Mouse (Mus musculus) liver, embryonic 16.5 days (tissue): ENCODE data around the gene Uqcc1. TPM values are rescaled to one million over a fixed set of nuclear protein-coding genes. Genes with fewer than 3 reads are reported as not detected.

Source experiments
- ATAC-seq: fragments of 200-750 bp; cut with Nextera tagmentation; 2 replicates; pipeline ENCODE4 v1.8.0; 2017; ENCODE audit warnings: low read depth, mild to moderate bottlenecking, moderate number of reproducible peaks, moderate library complexity
- H3K27ac ChIP-seq: fragments of 300-500 bp; sonication (generic); 2 replicates; pipeline ENCODE4 v1.5.1; 2014; ENCODE audit warnings: mild to moderate bottlenecking, low read length
- H3K27me3 ChIP-seq: fragments of 300-500 bp; sonication (generic); 2 replicates; pipeline ENCODE4 v1.6.1; 2014; ENCODE audit warnings: low read depth, low read length, mixed read lengths; ENCODE audit not compliant: control insufficient read depth, insufficient read depth
- H3K36me3 ChIP-seq: fragments of 300-500 bp; sonication (generic); 2 replicates; pipeline ENCODE4 v1.6.1; 2014; ENCODE audit warnings: mild to moderate bottlenecking; ENCODE audit not compliant: control insufficient read depth, insufficient read depth
- H3K4me1 ChIP-seq: fragments of 300-500 bp; sonication (generic); 2 replicates; pipeline ENCODE4 v1.6.1; 2014; ENCODE audit warnings: low read depth, low read length, mixed read lengths; ENCODE audit not compliant: control insufficient read depth
- H3K4me2 ChIP-seq: fragments of 300-500 bp; sonication (generic); 2 replicates; pipeline ENCODE4 v1.6.1; 2014; ENCODE audit warnings: low read depth, low read length, mixed read lengths
- H3K4me3 ChIP-seq: fragments of 300-500 bp; sonication (generic); 2 replicates; pipeline ENCODE4 v1.5.1; 2014; ENCODE audit warnings: low read depth, mild to moderate bottlenecking, low read length
- H3K9ac ChIP-seq: fragments of 300-500 bp; sonication (generic); 2 replicates; pipeline ENCODE4 v1.6.1; 2014; ENCODE audit warnings: low read depth, low read length
- H3K9me3 ChIP-seq: fragments of 300-500 bp; sonication (generic); replicated peaks from 2 replicates; pipeline ENCODE4 v1.6.1; 2016; ENCODE audit warnings: low read length; ENCODE audit not compliant: control insufficient read depth
- WGBS: fragments of 180-500 bp; shearing (Covaris S2); extraction: QIAGEN DNeasy Blood & Tissue Kit; methylation state at CpG from one replicate; pipeline ENCODE4 v1.1.7; 2014; ENCODE audit not compliant: insufficient replicate concordance; 5-methylcytosine and 5-hydroxymethylcytosine counted together
- polyA plus RNA-seq: library from polyadenylated mRNA; unstranded; fragments of >200 nt; fragmentation: Nextera tagmentation; extraction: Ambion mirVana; gene quantifications from 2 replicates; pipeline ENCODE4 v1.2.1, GENCODE M21; 2015

Uqcc1 gene
- polyA plus RNA-seq, 1 experiment from 2014 or later = 26.5 TPM

GRCm38 (mm10) chr2:155830841-155831240 lies 99.3 kb downstream of the Uqcc1 start:
- H3K27me3 ChIP-seq = no peaks in the 10 kb centered on the region; the same call in 1 of the 2 replicates
- ATAC-seq = no peak
- no peak overlapping the region for H3K9ac ChIP-seq
- H3K4me2 ChIP-seq = no peak overlapping the region
- H3K36me3 ChIP-seq = no peaks in the 10 kb centered on the region
- no peak overlapping the region for H3K4me3 ChIP-seq
- H3K4me1 ChIP-seq = peaks cover 13% of the 10 kb centered on the region
- no peak overlapping the region for H3K27ac ChIP-seq
- H3K9me3 ChIP-seq = no peaks in the 10 kb centered on the region
- WGBS = 75% methylated on average over 8 of the region's 8 CpGs

- H3K27me3 ChIP-seq = no peaks in the 10 kb centered on the region
- ATAC-seq = peak; percentile 96
- peak within 1 kb of the TSS; percentile 92 for H3K4me3 ChIP-seq
- H3K27ac ChIP-seq = peak within 1 kb of the TSS; percentile 84
- WGBS = 2% methylated on average over 27 of the region's 27 CpGs
- H3K9ac ChIP-seq = peak within 1 kb of the TSS; percentile 85
- peaks cover 21% of the 10 kb centered on the region for H3K4me1 ChIP-seq
- peaks cover 17% of the 10 kb centered on the region for H3K36me3 ChIP-seq
- no peaks in the 10 kb centered on the region for H3K9me3 ChIP-seq
- peak within 1 kb of the TSS; percentile 79 for H3K4me2 ChIP-seq
Measured at GRCm38 (mm10) chr2:155826630-155827424, 103.3 kb downstream of the Uqcc1 start, which contains the start of gene Eif6. Gene Eif6, minus strand, starts transcription at chr2:155826925.

GRCm38 (mm10) chr2:155825904-155826629 lies 104.0 kb downstream of the Uqcc1 start:
- peak overlapping the region; percentile 85 for H3K9ac ChIP-seq
- H3K9me3 ChIP-seq = no peaks in the 10 kb centered on the region
- peak overlapping the region; percentile 84 for H3K27ac ChIP-seq
- peaks cover 23% of the 10 kb centered on the region for H3K36me3 ChIP-seq
- H3K4me1 ChIP-seq = peaks cover 21% of the 10 kb centered on the region
- peak overlapping the region; percentile 79 for H3K4me2 ChIP-seq
- peak; percentile 16 for ATAC-seq
- WGBS = 1% methylated on average over 51 of the region's 52 CpGs
- H3K27me3 ChIP-seq = no peaks in the 10 kb centered on the region
- peak overlapping the region; percentile 92 for H3K4me3 ChIP-seq

GRCm38 (mm10) chr2:155823722-155824121 lies 106.4 kb downstream of the Uqcc1 start:
- no peak overlapping the region for H3K27ac ChIP-seq

GRCm38 (mm10) chr2:155820779-155821178 lies 109.3 kb downstream of the Uqcc1 start:
- no peak for ATAC-seq
- H3K4me2 ChIP-seq = no peak overlapping the region
- peaks cover 31% of the 10 kb centered on the region for H3K36me3 ChIP-seq
- no peak overlapping the region for H3K27ac ChIP-seq
- no peaks in the 10 kb centered on the region for H3K9me3 ChIP-seq
- peaks cover 29% of the 10 kb centered on the region for H3K4me1 ChIP-seq
- 82% methylated on average over 5 of the region's 5 CpGs for WGBS
- no peak overlapping the region for H3K4me3 ChIP-seq
- H3K27me3 ChIP-seq = no peaks in the 10 kb centered on the region
- H3K9ac ChIP-seq = no peak overlapping the region

More at GRCm38 (mm10) chr2:155823722-155824121, 106.4 kb downstream of the Uqcc1 start:
- WGBS = 88% methylated on average over 8 of the region's 8 CpGs
- Histone ChIP-seq H3K27me3 (no peaks in the 10 kb centered on the region), H3K4me1 (peaks cover 31% of the 10 kb centered on the region), H3K36me3 (peaks cover 31% of the 10 kb centered on the region), H3K9me3 (no peaks in the 10 kb centered on the region), H3K4me3 (no peak overlapping the region), H3K9ac (no peak overlapping the region), H3K4me2 (no peak overlapping the region)
- ATAC-seq = no peak

- ATAC-seq = no peak
Measured at GRCm38 (mm10) chr2:155819449-155820251, 110.5 kb downstream of the Uqcc1 start.

GRCm38 (mm10) chr2:155819392-155819448 lies 110.9 kb downstream of the Uqcc1 start, which contains the start of gene BC029722:
Gene BC029722, minus strand, starts transcription at chr2:155819426.
- peaks cover 22% of the 10 kb centered on the region for H3K4me1 ChIP-seq
- no peak for ATAC-seq

More at GRCm38 (mm10) chr2:155819449-155820251, 110.5 kb downstream of the Uqcc1 start:
- no peaks in the 10 kb centered on the region for H3K9me3 ChIP-seq
- H3K27ac ChIP-seq = peak overlapping the region; percentile 73
- H3K9ac ChIP-seq = peak overlapping the region; percentile 30; the same call in 1 of the 2 replicates
- peaks cover 31% of the 10 kb centered on the region for H3K36me3 ChIP-seq
- H3K27me3 ChIP-seq = no peaks in the 10 kb centered on the region
- 49% methylated on average over 6 of the region's 6 CpGs for WGBS
- H3K4me2 ChIP-seq = peak overlapping the region; percentile 41
- peak overlapping the region; percentile 88 for H3K4me3 ChIP-seq
- H3K4me1 ChIP-seq = peaks cover 22% of the 10 kb centered on the region

GRCm38 (mm10) chr2:155818596-155819391 lies 111.3 kb downstream of the Uqcc1 start:
- peak overlapping the region; percentile 75 for H3K27ac ChIP-seq
- peak overlapping the region; percentile 85 for H3K9ac ChIP-seq
- H3K36me3 ChIP-seq = peaks cover 29% of the 10 kb centered on the region
- peak overlapping the region; percentile 97 for H3K4me2 ChIP-seq
- peak; percentile 98 for ATAC-seq
- peaks cover 22% of the 10 kb centered on the region for H3K4me1 ChIP-seq
- WGBS = 1% methylated on average over 37 of the region's 37 CpGs
- H3K4me3 ChIP-seq = peak overlapping the region; percentile 88
- no peaks in the 10 kb centered on the region for H3K9me3 ChIP-seq
- no peaks in the 10 kb centered on the region for H3K27me3 ChIP-seq

More at GRCm38 (mm10) chr2:155819392-155819448, 110.9 kb downstream of the Uqcc1 start, which contains the start of gene BC029722:
- peak within 1 kb of the TSS; percentile 75 for H3K27ac ChIP-seq
- H3K4me3 ChIP-seq = peak within 1 kb of the TSS; percentile 88
- no peaks in the 10 kb centered on the region for H3K9me3 ChIP-seq
- peaks cover 31% of the 10 kb centered on the region for H3K36me3 ChIP-seq
- H3K27me3 ChIP-seq = no peaks in the 10 kb centered on the region
- H3K9ac ChIP-seq = peak within 1 kb of the TSS; percentile 85
- peak within 1 kb of the TSS; percentile 97 for H3K4me2 ChIP-seq
